Mouse (Mus musculus) CH12.LX (cell line): ENCODE measurements at regions not wholly inside any gene's neighbourhood (a gene's known extent, or its start where the extent isn't known, plus 50 kb on each side); places are given as distances from the start of the nearest gene placed in this dataset.

Experiments used
- DNase-seq: peaks from one replicate; pipeline ENCODE4 v3.0.0-alpha.2; 2013; ENCODE audit errors: extremely low read depth
- H3K27ac ChIP-seq: 2 replicates; pipeline ENCODE4 v1.5.1; 2012; ENCODE audit warnings: low read depth, mild to moderate bottlenecking, control low read depth, moderate library complexity; ENCODE audit not compliant: insufficient read depth
- H3K27me3 ChIP-seq: replicated peaks from 2 replicates; pipeline ENCODE3; 2012; ENCODE audit warnings: inconsistent platforms
- H3K36me3 ChIP-seq, 2 experiments: replicated peaks in 1 of 2; 2 replicates each; pipeline versions ENCODE3 to v1.6.1; 2012; ENCODE audit warnings: inconsistent platforms in 1 of 2, low read length in 1 of 2, mild to moderate bottlenecking in 1 of 2, mixed read lengths in 1 of 2, moderate library complexity in 1 of 2; ENCODE audit not compliant: control insufficient read depth in 1 of 2, insufficient read depth in 1 of 2
- H3K4me1 ChIP-seq, 2 experiments: 2 replicates each; pipeline ENCODE4 v1.6.1; 2012; ENCODE audit warnings: inconsistent platforms in 1 of 2, moderate library complexity in 1 of 2; ENCODE audit not compliant: insufficient read depth in 2 of 2, control insufficient read depth in 1 of 2
- H3K4me2 ChIP-seq: 2 replicates; pipeline ENCODE4 v1.6.1; 2012; ENCODE audit warnings: low read depth, mild to moderate bottlenecking, control low read depth; ENCODE audit not compliant: poor library complexity, insufficient read depth, severe bottlenecking
- H3K4me3 ChIP-seq, 3 experiments: fragments of 150-350 bp in 1 of 3; sonication (generic) in 1 of 3; replicated peaks in 1 of 3; 2 replicates each; pipeline versions ENCODE3 to v1.5.1; 2011 to 2012; ENCODE audit warnings: low read depth in 2 of 3, low read length in 2 of 3, mild to moderate bottlenecking in 2 of 3, moderate library complexity in 2 of 3, control low read depth in 1 of 3, improper control_type of control experiment in 1 of 3, inconsistent platforms in 1 of 3, mixed read lengths in 1 of 3; ENCODE audit not compliant: poor library complexity in 1 of 3
- H3K79me2 ChIP-seq: replicated peaks from 2 replicates; pipeline ENCODE4 v1.6.1; 2012; ENCODE audit warnings: mild to moderate bottlenecking, moderate library complexity; ENCODE audit not compliant: control insufficient read depth, poor library complexity, insufficient read depth, severe bottlenecking; ENCODE audit errors: extremely low read depth
- H3K9ac ChIP-seq: 2 replicates; pipeline ENCODE4 v1.6.1; 2012; ENCODE audit warnings: low read depth, mild to moderate bottlenecking, control low read depth, moderate library complexity; ENCODE audit not compliant: insufficient read depth
- H3K9me3 ChIP-seq: replicated peaks from 2 replicates; pipeline ENCODE3; 2012; ENCODE audit warnings: low read length, inconsistent platforms, mixed read lengths
- E2F4 ChIP-seq: IDR thresholded peaks from 2 replicates; pipeline ENCODE4 v1.6.1; 2011; ENCODE audit warnings: low read depth, low read length, improper control_type of control experiment; ENCODE audit not compliant: insufficient replicate concordance
- EP300 ChIP-seq: IDR thresholded peaks from 2 replicates; pipeline ENCODE4 v1.6.1; 2011; ENCODE audit warnings: low read length, improper control_type of control experiment
- ETS1 ChIP-seq: conservative IDR thresholded peaks from 2 replicates; pipeline ENCODE4 v1.6.1; 2012; ENCODE audit warnings: low read depth, mild to moderate bottlenecking, inconsistent platforms, low read length, improper control_type of control experiment, moderate library complexity
- HCFC1 ChIP-seq: IDR thresholded peaks from 2 replicates; pipeline ENCODE4 v1.6.1; 2012; ENCODE audit warnings: low read depth, mild to moderate bottlenecking, inconsistent platforms, low read length, improper control_type of control experiment
- MAZ ChIP-seq: IDR thresholded peaks from 2 replicates; pipeline ENCODE4 v1.6.1; 2012; ENCODE audit warnings: low read depth, mild to moderate bottlenecking, inconsistent platforms, low read length, improper control_type of control experiment, moderate library complexity
- MEF2A ChIP-seq: IDR thresholded peaks from 2 replicates; pipeline ENCODE4 v1.6.1; 2014; ENCODE audit warnings: low read depth, mild to moderate bottlenecking, inconsistent platforms, low read length, improper control_type of control experiment, borderline replicate concordance
- MXI1 ChIP-seq: IDR thresholded peaks from 2 replicates; pipeline ENCODE4 v1.6.1; 2011; ENCODE audit warnings: mild to moderate bottlenecking, low read depth, low read length, improper control_type of control experiment
- MYC ChIP-seq: IDR thresholded peaks from 2 replicates; pipeline ENCODE4 v1.6.1; 2011; ENCODE audit warnings: low read depth, mild to moderate bottlenecking, improper control_type of control experiment, low read length
- PAX5 ChIP-seq: IDR thresholded peaks from 2 replicates; pipeline ENCODE4 v1.6.1; 2012; ENCODE audit warnings: low read length, inconsistent platforms, mixed read lengths
- POLR2A ChIP-seq: IDR thresholded peaks from 2 replicates; pipeline ENCODE4 v1.6.1; 2011; ENCODE audit warnings: low read depth, mild to moderate bottlenecking, improper control_type of control experiment, low read length
- RAD21 ChIP-seq: IDR thresholded peaks from 2 replicates; pipeline ENCODE4 v1.6.1; 2011; ENCODE audit warnings: low read depth, mild to moderate bottlenecking, low read length, improper control_type of control experiment, moderate library complexity
- TBP ChIP-seq: conservative IDR thresholded peaks from 2 replicates; pipeline ENCODE4 v1.6.1; 2011; ENCODE audit warnings: low read depth, low read length, improper control_type of control experiment
- UBTF ChIP-seq: IDR thresholded peaks from 2 replicates; pipeline ENCODE4 v1.6.1; 2012; ENCODE audit warnings: low read depth, mild to moderate bottlenecking, inconsistent platforms, low read length, improper control_type of control experiment, moderate library complexity
- USF2 ChIP-seq: conservative IDR thresholded peaks from 2 replicates; pipeline ENCODE4 v1.6.1; 2011; ENCODE audit warnings: low read depth, low read length, improper control_type of control experiment
- ZKSCAN1 ChIP-seq: IDR thresholded peaks from 2 replicates; pipeline ENCODE4 v1.6.1; 2012; ENCODE audit warnings: low read depth, inconsistent platforms, low read length, improper control_type of control experiment, borderline replicate concordance
- ZNF384 ChIP-seq: IDR thresholded peaks from 2 replicates; pipeline ENCODE4 v1.6.1; 2012; ENCODE audit warnings: low read depth, low read length, improper control_type of control experiment, inconsistent platforms
- dilution Hi-C: fragments of 300-500 bp; cut with MboI; formaldehyde crosslinking; loops from 2 replicates; pipeline ENCODE4 v1.14.3; 2020; ENCODE audit warnings: low sequenced_read_pairs; ENCODE audit not compliant: extremely low pct_unique_long_range_greater_than_20kb, extremely low pct_ligation_motif_present
- in situ Hi-C: fragments of 300-500 bp; cut with MboI; formaldehyde crosslinking; loops from 3 replicates; pipeline ENCODE4 v1.14.3; 2019; ENCODE audit warnings: low sequenced_read_pairs, low pct_ligation_motif_present, low pct_unique_long_range_greater_than_20kb, mixed read lengths

DNA sequence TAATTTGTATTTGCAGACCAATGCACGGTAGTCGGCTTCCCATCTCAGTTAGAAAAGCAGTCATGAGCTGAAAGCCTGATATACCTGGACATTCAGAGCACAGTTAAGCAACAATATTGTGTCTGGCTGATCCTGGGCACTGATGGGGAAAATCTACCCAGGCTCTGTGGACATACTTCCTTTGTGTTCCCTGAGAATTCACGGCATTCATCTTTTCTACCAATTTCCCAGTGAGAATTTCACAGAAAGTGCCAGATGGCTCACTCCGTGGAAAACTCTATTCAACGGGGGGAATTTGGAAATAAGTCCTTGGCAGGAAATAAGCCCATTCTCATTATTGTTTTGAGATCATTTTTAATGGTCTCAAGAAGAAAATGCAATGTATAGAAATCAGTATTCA, 484.6 kb upstream of the Chrm3 start:
- no peak overlapping the region for H3K9ac ChIP-seq
- DNase-seq, result no peak
- no peaks in the 10 kb centered on the region for H3K27me3 ChIP-seq
- no peaks in the 10 kb centered on the region for H3K36me3 ChIP-seq
- dilution Hi-C loops, result no loop called here
- H3K79me2 ChIP-seq, result no peaks in the 10 kb centered on the region
- TF ChIP-seq MEF2A, result no peak
- in situ Hi-C loops, result no loop called here
- H3K27ac ChIP-seq, result no peak overlapping the region
- H3K4me2 ChIP-seq, result no peak overlapping the region
- no peak overlapping the region for H3K4me3 ChIP-seq
- no peaks in the 10 kb centered on the region for H3K4me1 ChIP-seq
- no peaks in the 10 kb centered on the region for H3K9me3 ChIP-seq

GRCm38 (mm10) chr13:10799351-10799913, 438.8 kb upstream of the Chrm3 start:
- TF ChIP-seq E2F4 (no peak), UBTF (no peak), POLR2A (no peak), MEF2A (no peak), MAZ (no peak), MYC (no peak), MXI1 (no peak), USF2 (no peak), PAX5 (no peak), EP300 (no peak), TBP (no peak), ZNF384 (no peak), ETS1 (no peak), RAD21 (no peak), HCFC1 (no peak), ZKSCAN1 (no peak)
- no peaks in the 10 kb centered on the region for H3K36me3 ChIP-seq
- H3K79me2 ChIP-seq, result no peaks in the 10 kb centered on the region
- H3K4me3 ChIP-seq, result no peak overlapping the region
- H3K9me3 ChIP-seq, result no peaks in the 10 kb centered on the region
- DNase-seq, result no peak
- no peaks in the 10 kb centered on the region for H3K27me3 ChIP-seq
- no peak overlapping the region for H3K9ac ChIP-seq
- in situ Hi-C loops (no loop called here), dilution Hi-C loops (no loop called here)
- H3K4me1 ChIP-seq, result no peaks in the 10 kb centered on the region
- no peak overlapping the region for H3K27ac ChIP-seq
- no peak overlapping the region for H3K4me2 ChIP-seq
